7 mouse cellular contexts compared by ENCODE assay signal in the genomic region with DNA sequence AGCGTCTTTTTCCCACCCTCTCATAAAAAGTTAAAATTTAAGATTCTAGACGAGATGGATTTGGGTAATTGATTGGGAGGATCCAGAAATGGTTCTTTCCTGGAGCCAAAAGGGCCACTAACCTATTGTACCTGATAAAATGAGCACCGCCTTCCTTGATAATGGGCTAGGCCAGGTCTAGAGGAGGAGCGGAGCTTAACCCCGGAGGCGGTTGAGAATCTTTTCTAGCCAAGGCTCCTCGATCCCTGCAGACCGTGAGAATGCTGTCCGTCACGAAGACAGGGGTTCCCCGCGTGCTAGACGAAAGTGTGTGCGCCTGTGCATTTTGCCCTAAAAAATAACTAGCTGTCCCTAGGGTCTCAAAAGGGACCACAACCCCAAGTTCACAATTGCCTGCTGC. TPM values are rescaled to one million over a fixed set of nuclear protein-coding genes. Genes with fewer than 3 reads are reported as not detected.
DNase-seq lines count a peak whose midpoint lies in the region; ATAC-seq and TF ChIP-seq lines count a peak whose summit lies in the region.

No protein-coding gene starts in this region.

- no peak for DNase-seq in lung, postnatal 4 days
- no peak for DNase-seq in limb, embryonic 10.5 days (ENCODE audit: low spot score)
- DNase-seq in thymus, postnatal 0 days (ENCODE audit: low spot score) = no peak

- no peak overlapping the region for H3K27ac ChIP-seq in lung, embryonic 15.5 days
- no peak overlapping the region for H3K27ac ChIP-seq in embryonic facial prominence, embryonic 12.5 days
- H3K27ac ChIP-seq in limb, embryonic 10.5 days = peak overlapping the region; percentile 85
- H3K27ac ChIP-seq in small intestine, adult 2 months (ENCODE audit: insufficient read depth, low read depth, low read length) = peak overlapping the region; percentile 96

- H3K4me2 ChIP-seq in lung, embryonic 15.5 days = peak overlapping the region; percentile 99
- peak overlapping the region; percentile 100 for H3K4me2 ChIP-seq in embryonic facial prominence, embryonic 12.5 days (replicated peaks)

- no peak for TF ChIP-seq CTCF in small intestine, adult 2 months (IDR thresholded peaks at IDR 0.05; ENCODE audit: extremely low read depth, insufficient read length, insufficient replicate concordance, low read depth, low read length)

- TF ChIP-seq POLR2A in small intestine, adult 2 months (IDR thresholded peaks at IDR 0.05; ENCODE audit: low read depth, low read length) = no peak

- peaks cover 50% of the 10 kb centered on the region for H3K4me1 ChIP-seq in lung, embryonic 15.5 days
- peaks cover 42% of the 10 kb centered on the region for H3K4me1 ChIP-seq in embryonic facial prominence, embryonic 12.5 days
- H3K4me1 ChIP-seq in limb, embryonic 10.5 days = peaks cover 80% of the 10 kb centered on the region
- peaks cover 44% of the 10 kb centered on the region for H3K4me1 ChIP-seq in small intestine, adult 2 months (ENCODE audit: control insufficient read depth, insufficient read depth, insufficient read length, low read length)

- under 1% methylated on average over 14 of the region's 14 CpGs for WGBS in lung, embryonic 15.5 days
- 2% methylated on average over 14 of the region's 14 CpGs for WGBS in embryonic facial prominence, embryonic 12.5 days
- 2% methylated on average over 14 of the region's 14 CpGs for WGBS in limb, embryonic 10.5 days
- 2% methylated on average over 14 of the region's 14 CpGs for WGBS in small intestine, adult 2 months

- peak overlapping the region; percentile 55 for H3K4me3 ChIP-seq in lung, embryonic 15.5 days
- peak overlapping the region; percentile 60 for H3K4me3 ChIP-seq in embryonic facial prominence, embryonic 12.5 days
- H3K4me3 ChIP-seq in limb, embryonic 10.5 days = peak overlapping the region; percentile 72
- H3K4me3 ChIP-seq in small intestine, adult 2 months (ENCODE audit: low read depth, low read length) = peak overlapping the region; percentile 81

- ATAC-seq in lung, embryonic 15.5 days (ENCODE audit: borderline replicate concordance, extremely low read depth, low FRiP score, low TSS enrichment) = no peak
- ATAC-seq in embryonic facial prominence, embryonic 12.5 days (ENCODE audit: insufficient number of reproducible peaks, insufficient read depth, low FRiP score, low TSS enrichment) = 0 out of 2 replicates have a peak, but pooled peaks have one; percentile 2
- no peak for ATAC-seq in frontal cortex, adult (ENCODE audit: low TSS enrichment)

- H3K9me3 ChIP-seq in lung, embryonic 15.5 days = no peaks in the 10 kb centered on the region
- no peaks in the 10 kb centered on the region for H3K9me3 ChIP-seq in embryonic facial prominence, embryonic 12.5 days
- H3K9me3 ChIP-seq in limb, embryonic 10.5 days (replicated peaks) = no peaks in the 10 kb centered on the region

- no peaks in the 10 kb centered on the region for H3K36me3 ChIP-seq in lung, embryonic 15.5 days
- H3K36me3 ChIP-seq in embryonic facial prominence, embryonic 12.5 days = no peaks in the 10 kb centered on the region
- H3K36me3 ChIP-seq in limb, embryonic 10.5 days = no peaks in the 10 kb centered on the region
- H3K36me3 ChIP-seq in small intestine, adult 2 months (ENCODE audit: control insufficient read depth, insufficient read depth, low read length) = no peaks in the 10 kb centered on the region

- peak overlapping the region; percentile 64; the same call in 1 of the 2 replicates for H3K9ac ChIP-seq in lung, embryonic 15.5 days
- H3K9ac ChIP-seq in embryonic facial prominence, embryonic 12.5 days = peak overlapping the region; percentile 70

- H3K27me3 ChIP-seq in lung, embryonic 15.5 days = peaks cover 37% of the 10 kb centered on the region
- H3K27me3 ChIP-seq in embryonic facial prominence, embryonic 12.5 days = peaks cover 34% of the 10 kb centered on the region
- peaks cover 85% of the 10 kb centered on the region for H3K27me3 ChIP-seq in limb, embryonic 10.5 days (ENCODE audit: low read depth, poor library complexity, severe bottlenecking)
- no peaks in the 10 kb centered on the region for H3K27me3 ChIP-seq in small intestine, adult 2 months (ENCODE audit: control insufficient read depth, insufficient read depth, low read length)

RNA-seq across cellular contexts. Expression of gene Mfrp, which starts 17.3 kb away (rescaled TPM):
- 0.14 and 0.28 TPM in 2 replicates for polyA plus RNA-seq in lung, embryonic 15.5 days (2015; fragmentation: Nextera tagmentation; extraction: Ambion mirVana)
- polyA plus RNA-seq in embryonic facial prominence, embryonic 12.5 days (2016; fragmentation: Nextera tagmentation; extraction: Ambion mirVana) = 0.13 and 0.20 TPM in 2 replicates
- 0.13 and 0.14 TPM in 2 replicates for polyA plus RNA-seq in limb, embryonic 10.5 days (2016; fragmentation: Nextera tagmentation; extraction: Ambion mirVana)
- polyA plus RNA-seq in small intestine, adult 2 months (2012; rRNA removed) = 0.04 TPM in 2 replicates
- polyA plus RNA-seq in thymus, postnatal 0 days (2015; fragmentation: Nextera tagmentation; extraction: Ambion mirVana) = not detected in 2 replicates

RNA-seq across cellular contexts. Expression of gene Usp2, which starts 17.4 kb away (rescaled TPM):
- 8.3 and 10.5 TPM in 2 replicates for polyA plus RNA-seq in lung, embryonic 15.5 days (2015; fragmentation: Nextera tagmentation; extraction: Ambion mirVana)
- 8.8 and 10.4 TPM in 2 replicates for polyA plus RNA-seq in embryonic facial prominence, embryonic 12.5 days (2016; fragmentation: Nextera tagmentation; extraction: Ambion mirVana)
- polyA plus RNA-seq in limb, embryonic 10.5 days (2016; fragmentation: Nextera tagmentation; extraction: Ambion mirVana) = 8.9 and 10.7 TPM in 2 replicates
- 12.0 and 17.7 TPM in 2 replicates for polyA plus RNA-seq in small intestine, adult 2 months (2012; rRNA removed)
- polyA plus RNA-seq in thymus, postnatal 0 days (2015; fragmentation: Nextera tagmentation; extraction: Ambion mirVana) = 7.4 and 13.1 TPM in 2 replicates

RNA-seq across cellular contexts. Expression of gene C1qtnf5, which starts 22.8 kb away (rescaled TPM):
- 6.3 and 6.5 TPM in 2 replicates for polyA plus RNA-seq in lung, embryonic 15.5 days (2015; fragmentation: Nextera tagmentation; extraction: Ambion mirVana)
- polyA plus RNA-seq in embryonic facial prominence, embryonic 12.5 days (2016; fragmentation: Nextera tagmentation; extraction: Ambion mirVana) = 0.78 and 1.3 TPM in 2 replicates
- polyA plus RNA-seq in limb, embryonic 10.5 days (2016; fragmentation: Nextera tagmentation; extraction: Ambion mirVana) = 0.24 TPM in 1 of 2 replicates, not detected in the other
- polyA plus RNA-seq in small intestine, adult 2 months (2012; rRNA removed) = 6.4 and 7.0 TPM in 2 replicates
- 1.2 and 2.0 TPM in 2 replicates for polyA plus RNA-seq in thymus, postnatal 0 days (2015; fragmentation: Nextera tagmentation; extraction: Ambion mirVana)

RNA-seq across cellular contexts. Expression of gene Gm49380, which starts 29.1 kb away (rescaled TPM):
- polyA plus RNA-seq in lung, embryonic 15.5 days (2015; fragmentation: Nextera tagmentation; extraction: Ambion mirVana) = 0.17 and 0.21 TPM in 2 replicates
- 0.19 and 0.33 TPM in 2 replicates for polyA plus RNA-seq in embryonic facial prominence, embryonic 12.5 days (2016; fragmentation: Nextera tagmentation; extraction: Ambion mirVana)
- 0.10 and 0.35 TPM in 2 replicates for polyA plus RNA-seq in limb, embryonic 10.5 days (2016; fragmentation: Nextera tagmentation; extraction: Ambion mirVana)
- not detected in 2 replicates for polyA plus RNA-seq in small intestine, adult 2 months (2012; rRNA removed)
- 0.05 and 0.10 TPM in 2 replicates for polyA plus RNA-seq in thymus, postnatal 0 days (2015; fragmentation: Nextera tagmentation; extraction: Ambion mirVana)

RNA-seq across cellular contexts. Expression of gene Rnf26, which starts 29.1 kb away (rescaled TPM):
- 69.9 and 71.4 TPM in 2 replicates for polyA plus RNA-seq in lung, embryonic 15.5 days (2015; fragmentation: Nextera tagmentation; extraction: Ambion mirVana)
- 86.7 and 88.8 TPM in 2 replicates for polyA plus RNA-seq in embryonic facial prominence, embryonic 12.5 days (2016; fragmentation: Nextera tagmentation; extraction: Ambion mirVana)
- 88.1 and 97.0 TPM in 2 replicates for polyA plus RNA-seq in limb, embryonic 10.5 days (2016; fragmentation: Nextera tagmentation; extraction: Ambion mirVana)
- polyA plus RNA-seq in small intestine, adult 2 months (2012; rRNA removed) = 16.9 and 26.4 TPM in 2 replicates
- polyA plus RNA-seq in thymus, postnatal 0 days (2015; fragmentation: Nextera tagmentation; extraction: Ambion mirVana) = 52.3 and 53.4 TPM in 2 replicates

Comparison
In these comparisons a context has a peak if more than half of its experiments do, and no peak if none do; other contexts are left out.
1. H3K27ac ChIP-seq: peak in limb, embryonic 10.5 days (single experiment) and small intestine, adult 2 months (single experiment); none in lung, embryonic 15.5 days (single experiment) and embryonic facial prominence, embryonic 12.5 days (single experiment).
2. Peak in every context shown above with its lines, with median percentiles within 50 percentile points of each other: H3K4me3 ChIP-seq.